Mouse (Mus musculus) lung, adult 2 months (tissue): ENCODE data around the gene Tsr1. TPM values are rescaled to one million over a fixed set of nuclear protein-coding genes. Genes with fewer than 3 reads are reported as not detected.

ENCODE experiments used
- DNase-seq: peaks from one replicate; pipeline ENCODE4 v3.0.0; 2022
- H3K4me1 ChIP-seq: fragments of 200-500 bp; 2 replicates; pipeline ENCODE4 v1.6.1; 2011; ENCODE audit warnings: low read length; ENCODE audit not compliant: control insufficient read depth, insufficient read depth
- H3K4me3 ChIP-seq: fragments of 200-500 bp; replicated peaks from 2 replicates; pipeline ENCODE3; 2011; ENCODE audit warnings: low read depth, mild to moderate bottlenecking, control low read depth, low read length; ENCODE audit errors: extremely low read depth
- CTCF ChIP-seq: fragments of 200-500 bp; IDR thresholded peaks from 2 replicates; pipeline ENCODE4 v1.5.1; 2011; ENCODE audit warnings: mild to moderate bottlenecking, low read length, control low read depth; ENCODE audit not compliant: insufficient read depth
- POLR2A ChIP-seq: fragments of 200-500 bp; IDR thresholded peaks from 2 replicates; pipeline ENCODE4 v1.6.1; 2011; ENCODE audit warnings: low read depth, mild to moderate bottlenecking, control low read depth, low read length, borderline replicate concordance; ENCODE audit errors: extremely low read depth
- WGBS: fragments of 180-500 bp; shearing (Covaris S2); methylation state at CpG from one replicate; pipeline ENCODE4 v1.1.7; 2018; 5-methylcytosine and 5-hydroxymethylcytosine counted together
- polyA plus RNA-seq: library from polyadenylated mRNA; depleted of rRNA; stranded (reverse); fragments of >200 nt; gene quantifications from 2 replicates; pipeline ENCODE4 v1.2.3, GENCODE M21; 2012; rRNA removed

Tsr1 gene
- polyA plus RNA-seq, 1 experiment: 7.5 TPM

DNA sequence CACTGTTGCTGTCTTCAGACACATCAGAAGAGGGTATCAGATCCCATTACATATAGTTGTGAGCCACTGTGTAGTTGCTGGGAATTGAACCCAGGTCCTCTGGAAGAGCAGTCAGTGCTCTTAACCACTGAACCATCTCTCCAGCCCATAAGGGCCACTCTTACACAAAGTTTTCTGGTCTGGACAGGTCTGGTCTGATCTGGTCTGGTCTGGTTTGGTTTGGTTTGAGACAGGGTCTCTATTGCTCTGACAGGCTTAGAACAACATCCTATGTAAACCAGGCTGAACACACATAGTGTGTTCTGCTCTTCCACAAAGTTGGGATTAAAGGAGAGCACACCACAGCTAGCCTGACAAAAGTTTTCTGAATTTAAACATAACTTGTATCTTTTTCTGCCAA, 58.1 kb downstream of the Tsr1 start:
- TF ChIP-seq POLR2A (no peak), CTCF (no peak)
- Histone ChIP-seq H3K4me3 (no peak overlapping the region), H3K4me1 (no peaks in the 10 kb centered on the region)
- no peak for DNase-seq

DNA sequence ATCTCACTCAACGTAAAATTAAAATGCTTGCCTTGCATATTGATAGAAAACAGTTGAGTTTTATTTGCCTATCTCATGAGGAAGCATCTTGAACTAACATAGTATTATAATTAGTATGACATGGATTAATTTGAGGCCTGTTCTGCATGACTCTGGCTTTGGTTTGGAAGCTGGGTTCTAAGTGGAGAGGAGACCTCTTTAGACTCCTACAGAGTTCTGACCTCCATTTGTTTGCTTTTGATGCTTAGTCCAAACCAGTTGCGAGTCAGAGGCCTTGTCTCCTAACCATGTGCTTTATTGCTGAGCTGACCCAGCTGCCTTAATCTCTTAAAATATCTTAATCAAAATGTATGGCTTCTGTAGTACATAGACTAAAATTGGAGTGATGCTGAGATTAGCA, 59.7 kb downstream of the Tsr1 start:
- H3K4me3 ChIP-seq: no peak overlapping the region
- no peak for TF ChIP-seq CTCF
- no peak for TF ChIP-seq POLR2A
- no peaks in the 10 kb centered on the region for H3K4me1 ChIP-seq
- DNase-seq: no peak
- 80% methylated on average over 2 of the region's 2 CpGs for WGBS

Other genes starting within 250 kb of the Tsr1 start
- 28.9 and 36.2 TPM in 2 replicates for gene Cluh, start 248.6 kb upstream of the Tsr1 start, polyA plus RNA-seq
- gene Pafah1b1, start 173.4 kb upstream of the Tsr1 start, polyA plus RNA-seq: 15.3 and 28.8 TPM in 2 replicates
- gene Mettl16, start 127.2 kb upstream of the Tsr1 start, polyA plus RNA-seq: 2.5 and 2.6 TPM in 2 replicates
- gene Mnt, start 67.2 kb upstream of the Tsr1 start, polyA plus RNA-seq: 21.3 and 22.2 TPM in 2 replicates
- 19.3 and 22.1 TPM in 2 replicates for gene Sgsm2, start 1.0 kb upstream of the Tsr1 start, polyA plus RNA-seq
- 35.8 and 40.8 TPM in 2 replicates for gene Smg6, start 27.8 kb downstream of the Tsr1 start, polyA plus RNA-seq
- gene Srr, start 27.9 kb downstream of the Tsr1 start, polyA plus RNA-seq: 5.0 and 11.4 TPM in 2 replicates